Mouse (Mus musculus) mouse embryonic stem cell (cell line): Measurements from ENCODE around the gene Cntnap2.
"Not testable (repeated sequence)": the region's sequence is repeated elsewhere in the genome, so short reads cannot be mapped to it uniquely, and the experiment has no call there.

Source experiments
- in situ Hi-C, 2 experiments: fragments of 300-500 bp; cut with MboI; formaldehyde crosslinking; loops; 1 replicate in 1 of 2; 3 replicates in 1 of 2; pipeline ENCODE4 v1.14.3; 2019 to 2020; ENCODE audit warnings: low sequenced_read_pairs in 2 of 2, low pct_unique_long_range_greater_than_20kb in 1 of 2, mixed read lengths in 1 of 2; ENCODE audit not compliant: unreplicated experiment in 1 of 2

The Cntnap2 gene

GRCm38 (mm10) chr6:47176157-47176555 is 2117.0 kb downstream of the Cntnap2 start:
- in situ Hi-C loops, result not testable (repeated sequence)

GRCm38 (mm10) chr6:47181372-47181771 is 2122.2 kb downstream of the Cntnap2 start:
- in situ Hi-C loops, result not testable (repeated sequence)

- in situ Hi-C loops, result no loop called here
Observed at GRCm38 (mm10) chr6:47182252-47182651, 2123.1 kb downstream of the Cntnap2 start.

GRCm38 (mm10) chr6:47182756-47183155 is 2123.6 kb downstream of the Cntnap2 start:
- in situ Hi-C loops, result no loop called here

- in situ Hi-C loops, result not testable (repeated sequence)
Observed at GRCm38 (mm10) chr6:47183850-47184249, 2124.7 kb downstream of the Cntnap2 start.

- in situ Hi-C loops, result no loop called here
Observed at GRCm38 (mm10) chr6:47188193-47188592, 2129.0 kb downstream of the Cntnap2 start.

- in situ Hi-C loops, result not testable (repeated sequence)
Observed at GRCm38 (mm10) chr6:47188596-47188995, 2129.4 kb downstream of the Cntnap2 start.

GRCm38 (mm10) chr6:47190282-47190681 is 2131.1 kb downstream of the Cntnap2 start:
- in situ Hi-C loops, result no loop called here

GRCm38 (mm10) chr6:47191277-47191800 is 2132.2 kb downstream of the Cntnap2 start:
- in situ Hi-C loops, result no loop called here

GRCm38 (mm10) chr6:47191940-47192339 is 2132.8 kb downstream of the Cntnap2 start:
- in situ Hi-C loops, result no loop called here

GRCm38 (mm10) chr6:47192478-47192877 is 2133.3 kb downstream of the Cntnap2 start:
- in situ Hi-C loops, result no loop called here

- in situ Hi-C loops, result no loop called here
Observed at GRCm38 (mm10) chr6:47197570-47197969, 2138.4 kb downstream of the Cntnap2 start.

- in situ Hi-C loops, result no loop called here
Observed at GRCm38 (mm10) chr6:47200671-47201070, 2141.5 kb downstream of the Cntnap2 start.

GRCm38 (mm10) chr6:47208031-47208430 is 2148.9 kb downstream of the Cntnap2 start:
- in situ Hi-C loops, result no loop called here

GRCm38 (mm10) chr6:47214731-47215130 is 2155.6 kb downstream of the Cntnap2 start:
- in situ Hi-C loops, result no loop called here

- in situ Hi-C loops, result not testable (repeated sequence)
Observed at GRCm38 (mm10) chr6:47223578-47223977, 2164.4 kb downstream of the Cntnap2 start.

- in situ Hi-C loops, result not testable (repeated sequence)
Observed at GRCm38 (mm10) chr6:47225391-47225790, 2166.2 kb downstream of the Cntnap2 start.

GRCm38 (mm10) chr6:47227601-47228000 is 2168.4 kb downstream of the Cntnap2 start:
- in situ Hi-C loops, result no loop called here

- in situ Hi-C loops, result no loop called here
Observed at GRCm38 (mm10) chr6:47228676-47229317, 2169.6 kb downstream of the Cntnap2 start.

GRCm38 (mm10) chr6:47231513-47231912 is 2172.4 kb downstream of the Cntnap2 start:
- in situ Hi-C loops, result no loop called here
